Mouse (Mus musculus): ENCODE measurements around the gene Il16.

GRCm38 (mm10) chr7:83648807-83649206, 96.7 kb downstream of the Il16 start:
- TF ChIP-seq CTCF (IDR thresholded peaks at IDR 0.05; ENCODE audit: extremely low read depth, insufficient read depth, low read length) (no peak), POLR2A (IDR thresholded peaks at IDR 0.05; ENCODE audit: extremely low read depth, insufficient read depth, low read length) (no peak)

Data from cortical plate, adult 2 months (tissue).